Mouse (Mus musculus) adipocyte (in vitro differentiated cells): ENCODE data around the gene Akap13.
A peak's percentile ranks its signal among the peaks of the same experiment; 100 is the strongest.

Experiments used
- DNase-seq: peaks from one replicate; pipeline ENCODE4 v3.0.0-alpha.2; 2016; ENCODE audit warnings: low spot score

Akap13 gene

DNA sequence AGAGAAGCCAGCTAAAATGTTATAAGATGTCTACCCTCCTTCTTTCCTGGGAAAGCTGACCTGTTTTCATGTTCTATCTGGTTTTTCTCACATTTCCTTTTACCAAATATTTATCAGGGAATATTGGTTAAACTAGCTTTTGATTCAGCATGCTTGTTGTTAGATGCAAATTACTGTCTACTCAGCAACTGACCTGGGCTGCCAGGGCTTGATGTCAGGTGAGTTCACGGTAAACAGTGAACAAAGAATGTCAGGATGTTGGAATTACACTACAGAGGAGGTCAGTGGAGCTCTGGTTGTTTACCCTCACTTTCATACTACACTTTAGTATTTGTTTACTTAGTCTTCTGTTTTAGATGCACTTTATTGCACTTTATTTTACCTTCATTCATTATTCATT lies 5.0 kb downstream of the Akap13 start:
- no peak for DNase-seq

GRCm38 (mm10) chr7:75463579-75464162 lies 8.3 kb downstream of the Akap13 start:
- DNase-seq = no peak

- DNase-seq = no peak
Measured at GRCm38 (mm10) chr7:75467791-75468190, 12.5 kb downstream of the Akap13 start.

DNA sequence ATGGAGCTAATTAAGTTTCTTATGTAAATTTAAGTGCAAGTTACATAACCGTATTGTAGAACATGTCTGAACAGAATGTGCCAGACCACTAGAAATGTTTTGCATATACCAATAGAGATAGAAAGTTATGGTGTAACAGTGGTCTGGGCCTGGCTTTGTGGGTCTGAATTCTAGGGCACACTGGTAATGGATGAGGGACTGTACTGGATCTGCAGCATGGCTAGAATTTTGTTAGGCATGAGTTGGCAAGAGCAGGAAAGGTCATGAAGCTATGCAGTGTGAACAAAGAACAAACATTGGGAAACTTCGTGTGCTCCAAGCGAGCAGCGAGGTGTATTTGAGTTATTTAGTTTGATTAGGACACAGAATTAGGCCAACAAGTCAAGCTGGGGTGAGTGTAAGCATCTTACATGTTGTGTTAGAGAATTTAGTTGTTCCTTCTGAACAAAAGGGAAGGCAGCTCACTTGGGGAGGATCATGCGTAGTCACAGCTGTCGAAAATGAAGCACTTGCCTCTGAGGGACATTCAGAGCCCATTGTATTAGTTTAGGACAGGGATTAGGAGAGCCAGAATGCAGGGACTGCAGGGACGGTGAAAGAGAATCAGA lies 15.1 kb downstream of the Akap13 start:
- DNase-seq = peak; percentile 17

DNA sequence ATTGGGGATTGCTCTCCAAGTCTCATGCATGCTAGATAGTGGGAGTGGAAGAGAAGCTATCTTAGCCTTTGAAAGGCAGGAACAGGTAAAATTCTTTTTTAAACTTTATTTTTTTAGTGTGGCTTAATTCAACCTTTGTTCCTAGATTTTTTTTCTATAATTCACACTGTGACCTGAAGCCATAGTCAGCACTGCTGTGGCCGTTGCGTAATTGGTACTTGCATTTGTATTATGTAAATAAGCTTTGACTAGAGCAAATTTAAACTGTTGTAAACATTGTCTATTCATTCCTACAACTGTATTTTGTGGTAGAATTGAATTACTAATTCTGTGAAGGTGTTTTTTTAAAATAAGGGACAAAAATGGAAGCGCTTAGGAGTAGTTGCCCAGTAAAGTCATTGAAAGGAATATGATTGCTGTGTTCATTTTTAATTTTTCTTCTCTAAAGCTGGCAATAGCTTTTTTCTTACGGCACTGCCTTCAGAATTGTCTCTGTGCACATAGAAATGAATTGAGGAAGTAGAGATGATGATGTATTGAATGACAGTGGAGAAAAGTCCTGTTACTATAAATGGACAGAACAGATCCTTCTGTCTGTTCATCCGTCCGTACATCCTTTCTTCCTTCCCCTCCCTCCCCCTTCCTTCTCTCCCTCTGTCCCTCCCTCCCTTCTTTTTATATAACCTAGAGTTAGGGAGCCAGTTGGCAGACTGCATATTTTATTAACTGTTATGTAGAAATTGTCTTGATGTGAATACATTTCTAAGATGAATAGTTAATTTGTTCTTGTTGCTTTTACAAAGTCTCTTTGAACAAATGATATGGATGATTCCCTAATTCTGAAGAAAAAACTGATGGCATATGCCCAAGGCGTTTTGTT lies 17.2 kb downstream of the Akap13 start:
- peak; percentile 41 for DNase-seq

GRCm38 (mm10) chr7:75473294-75473693 lies 18.0 kb downstream of the Akap13 start:
- no peak for DNase-seq

- DNase-seq = no peak
Measured at GRCm38 (mm10) chr7:75474064-75474463, 18.7 kb downstream of the Akap13 start.

DNA sequence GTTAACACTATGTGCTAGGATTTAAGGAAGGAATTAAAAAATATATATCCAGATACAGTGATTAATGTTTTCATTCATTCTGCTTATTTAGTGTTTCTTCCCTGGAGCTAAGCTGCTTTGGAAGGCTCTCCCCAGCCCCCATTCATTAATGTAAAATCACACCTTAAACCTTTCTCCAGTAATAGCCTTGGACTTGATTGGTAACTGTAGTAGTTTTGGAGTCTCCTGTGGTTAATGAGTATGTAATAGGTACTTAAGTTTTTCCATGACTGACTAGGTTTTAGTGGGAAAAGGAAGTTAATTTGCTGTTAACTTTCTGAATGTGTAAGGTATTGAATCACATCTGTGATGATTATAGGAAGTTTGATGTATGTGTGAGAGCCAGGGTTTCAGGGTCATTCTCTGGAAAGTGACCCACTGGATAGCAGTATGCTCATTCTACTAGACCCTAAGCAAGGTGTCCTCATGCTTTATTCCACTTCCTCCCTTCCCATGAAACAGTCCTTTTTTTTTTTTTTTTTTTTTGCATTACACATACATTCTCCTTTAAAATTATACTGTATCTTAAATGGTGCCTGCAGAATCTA lies 19.3 kb downstream of the Akap13 start:
- no peak for DNase-seq

DNA sequence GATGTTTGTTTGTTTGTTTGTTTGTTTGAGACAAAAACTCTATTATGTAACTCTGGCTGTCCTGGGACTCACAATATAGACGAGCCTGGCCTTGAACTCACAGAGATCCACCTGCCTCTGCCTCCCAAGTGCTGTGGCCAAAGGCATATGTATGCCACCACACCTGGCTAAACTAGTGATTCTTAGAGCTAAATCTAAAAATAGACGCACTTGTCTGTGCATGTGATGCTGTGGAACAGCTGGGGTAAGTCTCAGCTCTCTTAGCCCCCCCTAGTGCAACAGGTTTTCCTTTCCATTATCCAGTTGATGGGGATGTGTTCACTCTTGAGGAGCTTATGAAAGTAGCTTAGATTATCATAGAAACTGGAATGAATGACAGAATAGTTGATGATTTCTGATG lies 22.7 kb downstream of the Akap13 start:
- no peak for DNase-seq

DNA sequence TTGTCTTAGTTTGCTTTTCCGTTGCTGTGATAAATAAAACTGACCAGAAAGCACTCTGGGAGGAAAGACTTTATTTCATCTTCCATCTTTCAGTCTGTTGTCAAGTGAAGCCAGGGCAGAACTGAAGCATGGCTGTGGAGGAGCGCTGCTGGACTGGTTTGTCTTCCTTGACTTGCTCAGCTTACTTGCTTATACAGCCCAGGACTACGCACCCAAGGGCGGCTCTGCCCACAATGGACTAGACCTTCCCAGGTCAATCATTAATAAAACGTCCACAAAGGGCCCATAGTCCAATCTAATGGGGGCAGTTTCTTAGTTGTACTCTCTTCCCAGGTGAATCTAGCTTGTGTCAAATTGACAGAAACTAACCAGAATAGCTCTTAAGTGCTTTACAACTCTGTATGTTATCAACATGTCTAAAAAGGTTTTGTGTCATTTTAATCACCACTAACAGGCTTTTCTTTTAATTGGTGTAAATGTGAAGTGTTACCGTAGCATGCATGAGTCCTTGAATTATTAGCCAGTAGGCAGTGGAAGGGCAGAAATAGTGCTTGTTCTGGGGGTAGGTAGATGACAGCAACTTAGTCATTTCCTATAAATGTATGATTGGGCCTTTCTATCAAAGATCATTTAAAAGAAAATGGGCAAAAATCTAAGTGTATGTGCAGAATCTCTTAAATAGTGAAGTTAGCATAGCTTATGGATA lies 25.5 kb downstream of the Akap13 start:
- no peak for DNase-seq

GRCm38 (mm10) chr7:75486031-75486430 lies 30.7 kb downstream of the Akap13 start:
- DNase-seq = no peak

DNA sequence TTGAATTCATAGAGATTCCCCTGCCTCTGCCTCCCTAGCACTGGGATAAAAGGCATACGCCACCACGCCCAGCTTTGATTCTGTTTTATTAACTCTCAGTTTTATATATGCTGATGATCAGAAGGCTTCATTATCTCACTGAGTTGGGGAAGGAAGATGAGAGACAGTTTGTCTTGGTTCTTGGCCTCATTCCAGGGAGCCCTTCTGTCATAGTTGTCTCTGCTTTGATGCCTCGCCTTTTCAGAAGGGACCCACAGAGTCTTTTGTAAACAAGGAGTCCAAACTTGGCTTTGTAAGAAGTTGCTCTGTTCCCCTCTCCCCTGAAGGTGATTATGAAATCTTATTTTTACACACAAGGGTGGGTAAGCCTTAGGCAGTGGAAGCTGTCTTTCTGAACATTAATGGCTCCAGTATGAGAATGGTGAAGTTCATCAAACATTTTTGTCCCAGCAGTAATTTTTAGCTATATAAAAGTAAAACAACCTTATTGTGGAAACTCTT lies 40.7 kb downstream of the Akap13 start:
- DNase-seq = no peak

DNA sequence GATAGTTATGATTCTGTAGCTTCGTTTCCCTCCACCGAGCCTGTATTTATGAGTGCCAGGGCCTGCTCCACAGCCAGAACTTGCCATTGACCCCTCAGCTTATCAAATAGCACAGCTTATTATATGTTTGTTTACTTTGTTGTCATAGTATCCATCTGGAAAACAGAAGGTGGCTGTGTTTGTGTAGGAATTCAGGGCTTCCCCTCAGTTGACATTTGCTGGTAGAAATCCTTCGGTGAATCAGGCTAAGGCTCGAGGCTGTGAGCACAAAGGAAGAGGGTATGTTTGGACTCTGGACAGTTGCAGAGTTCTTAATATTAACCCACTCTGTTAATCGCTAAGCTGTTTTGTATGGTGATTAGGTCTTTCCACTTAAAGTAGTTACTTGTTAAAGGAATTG lies 43.3 kb downstream of the Akap13 start:
- peak; percentile 18 for DNase-seq

GRCm38 (mm10) chr7:75499271-75499670 lies 43.9 kb downstream of the Akap13 start:
- DNase-seq = no peak

- no peak for DNase-seq
Measured at GRCm38 (mm10) chr7:75500164-75500563, 44.8 kb downstream of the Akap13 start.

- DNase-seq = no peak
Measured at GRCm38 (mm10) chr7:75500793-75501192, 45.5 kb downstream of the Akap13 start.

DNA sequence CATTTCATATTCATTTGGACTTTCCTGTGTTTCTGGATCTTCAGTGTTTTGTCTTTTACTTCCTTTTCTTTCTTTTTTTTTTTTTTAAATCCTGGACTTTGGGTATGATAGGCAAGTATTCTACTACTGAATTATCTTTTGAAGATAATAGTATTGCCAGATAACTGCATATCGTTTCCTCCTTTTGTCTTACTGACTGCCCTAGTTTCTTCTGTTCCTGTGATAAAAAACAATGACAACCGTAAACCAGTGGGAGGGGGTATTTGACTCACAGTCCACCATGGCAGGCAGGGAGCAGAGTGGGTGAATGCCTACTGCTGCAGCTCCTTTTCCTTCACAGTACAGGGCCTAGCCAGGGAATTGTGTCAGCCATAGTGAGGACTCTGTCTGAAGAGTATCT lies 49.2 kb downstream of the Akap13 start:
- DNase-seq = no peak

DNA sequence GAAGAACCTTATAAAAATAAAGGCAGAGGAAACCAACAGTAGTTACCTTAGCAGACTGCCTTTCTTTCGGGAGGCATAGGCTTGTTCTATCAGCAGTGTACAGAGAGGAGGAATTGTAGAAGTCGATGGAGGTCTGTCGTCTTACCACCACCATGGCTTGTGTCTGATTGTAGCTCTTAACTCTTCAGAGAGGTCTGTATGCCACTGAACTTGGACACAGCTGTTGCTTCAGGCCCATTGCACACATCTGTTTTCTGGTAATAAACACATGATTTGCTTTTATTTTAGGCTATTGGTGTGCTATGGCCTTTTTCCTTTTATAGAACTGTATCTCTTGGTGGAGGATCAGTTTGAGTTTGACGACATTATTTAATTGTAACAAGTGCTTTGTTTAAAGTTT lies 51.3 kb downstream of the Akap13 start:
- no peak for DNase-seq

DNA sequence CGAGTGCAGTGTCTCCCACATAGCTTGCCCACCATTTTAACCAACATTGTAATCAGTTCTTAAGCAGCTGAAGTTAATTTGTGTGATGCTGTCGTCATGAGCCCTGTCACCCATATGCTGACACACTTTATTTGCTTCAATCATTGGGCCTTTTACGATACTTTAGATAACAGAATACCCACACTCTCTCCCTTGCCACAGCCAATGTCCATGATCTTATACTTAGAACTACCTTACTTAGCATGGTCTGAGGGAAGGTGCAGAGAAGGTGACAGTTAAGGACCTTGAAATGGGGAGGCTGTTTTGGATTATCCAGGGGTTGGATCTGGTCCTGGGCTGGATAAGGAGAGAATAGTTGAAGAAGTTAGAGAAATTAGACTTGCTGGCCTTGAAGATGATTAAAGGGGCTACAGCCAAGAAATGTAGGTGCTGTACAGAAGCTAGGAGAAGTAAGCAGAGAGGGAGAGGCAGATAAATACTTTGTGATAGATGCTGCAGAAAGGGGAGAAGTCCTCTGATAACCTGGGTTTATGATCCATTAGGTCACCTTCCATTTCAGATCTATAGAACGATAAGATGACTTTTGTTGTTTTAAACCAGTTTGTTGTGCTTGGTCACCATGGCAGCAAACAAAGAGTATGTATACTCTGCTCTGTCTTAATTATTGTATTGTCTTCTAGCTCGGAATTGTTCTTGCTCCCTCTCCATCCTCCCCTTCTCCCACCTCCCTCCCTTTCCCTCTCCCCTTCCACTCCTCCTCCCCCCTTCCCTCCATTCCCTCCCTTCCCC lies 53.9 kb downstream of the Akap13 start:
- no peak for DNase-seq

DNA sequence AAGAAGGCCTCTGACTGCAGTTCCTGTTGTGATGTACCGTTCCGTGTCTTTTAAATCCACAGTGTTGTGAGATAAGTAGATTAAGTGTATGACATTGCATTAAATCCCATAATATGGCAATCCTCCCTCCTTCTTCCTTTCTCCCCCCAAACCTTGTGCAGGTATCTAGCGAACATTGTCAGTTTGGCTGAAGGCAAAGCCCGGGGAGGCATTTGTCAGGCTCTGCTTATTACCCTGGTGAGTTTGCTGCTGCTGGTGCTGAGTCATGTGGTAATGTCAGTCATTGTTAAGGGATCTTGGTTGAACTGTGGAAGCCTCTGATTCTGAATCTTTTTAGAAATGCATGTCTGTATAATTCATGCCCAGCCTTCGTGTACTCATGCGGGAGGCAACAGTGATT lies 60.1 kb downstream of the Akap13 start:
- DNase-seq = no peak
